Mouse (Mus musculus) erythroblast, adult 5-6 weeks (primary cell): ENCODE results near the gene Gm49339. TPM values are rescaled to one million over a fixed set of nuclear protein-coding genes. Genes with fewer than 3 reads are reported as not detected.
"Not testable (repeated sequence)": the region's sequence is repeated elsewhere in the genome, so short reads cannot be mapped to it uniquely, and the experiment has no call there.

Experiments
- ATAC-seq: replicated peaks from 2 replicates; pipeline ENCODE4 v1.8.0; 2016; ENCODE audit warnings: moderate number of reproducible peaks, mild to moderate bottlenecking, moderate TSS enrichment, inconsistent platforms; ENCODE audit not compliant: poor library complexity, low FRiP score, severe bottlenecking
- total RNA-seq, 2 experiments: library from RNA; stranded (forward) in 1 of 2; stranded (reverse) in 1 of 2; fragments of 150-400 nt in 1 of 2; fragments of 200-764, 138-1000 nt in 1 of 2; gene quantifications; 2 replicates each; pipeline versions ENCODE4 v1.2.3 to v1.2.4; 2015 to 2017; ENCODE audit warnings: low replicate concordance in 2 of 2

Gene Gm49339
- total RNA-seq (2015; ENCODE audit: low replicate concordance) (not detected in 2 replicates), total RNA-seq (2017; ENCODE audit: low replicate concordance) (9.6 TPM in 1 of 2 replicates, not detected in the other)

- not testable (repeated sequence) for ATAC-seq
These were observed at the start of gene Gm49339, which contains the start of gene Lilr4b for GRCm38 (mm10) chr10:51480397-51480796. Gm49339 (plus strand) TSS chr10:51480612. Lilr4b (plus strand) TSS chr10:51480632.

- ATAC-seq, result no peak
These were observed 47.5 kb upstream of the Gm49339 start for GRCm38 (mm10) chr10:51432940-51433339.

GRCm38 (mm10) chr10:51435684-51436083 lies 44.7 kb upstream of the Gm49339 start:
- ATAC-seq, result no peak

- no peak for ATAC-seq
These were observed 28.8 kb upstream of the Gm49339 start for GRCm38 (mm10) chr10:51451610-51452009.

- no peak for ATAC-seq
These were observed 26.7 kb upstream of the Gm49339 start for GRCm38 (mm10) chr10:51453616-51454298.

GRCm38 (mm10) chr10:51454365-51454764 lies 26.0 kb upstream of the Gm49339 start:
- no peak for ATAC-seq

- no peak for ATAC-seq
These were observed 24.6 kb upstream of the Gm49339 start for GRCm38 (mm10) chr10:51455762-51456161.

GRCm38 (mm10) chr10:51456369-51456768 lies 24.0 kb upstream of the Gm49339 start:
- ATAC-seq, result no peak

- ATAC-seq, result not testable (repeated sequence)
These were observed 16.6 kb upstream of the Gm49339 start for GRCm38 (mm10) chr10:51463800-51464199.

GRCm38 (mm10) chr10:51490691-51491090 lies 10.3 kb downstream of the Gm49339 start, which contains the start of gene Lilrb4a:
Lilrb4a (plus strand) TSS chr10:51490956.
- ATAC-seq, result not testable (repeated sequence)

GRCm38 (mm10) chr10:51520021-51520420 lies 39.6 kb downstream of the Gm49339 start:
- no peak for ATAC-seq

- no peak for ATAC-seq
These were observed 41.0 kb downstream of the Gm49339 start for GRCm38 (mm10) chr10:51521453-51521852.

- no peak for ATAC-seq
These were observed 45.7 kb downstream of the Gm49339 start for GRCm38 (mm10) chr10:51526090-51526489.

- no peak for ATAC-seq
These were observed 46.2 kb downstream of the Gm49339 start for GRCm38 (mm10) chr10:51526633-51527032.

- ATAC-seq, result no peak
These were observed 48.5 kb downstream of the Gm49339 start for GRCm38 (mm10) chr10:51528840-51529434.

- ATAC-seq, result no peak
These were observed 49.1 kb downstream of the Gm49339 start for GRCm38 (mm10) chr10:51529497-51529896.

- ATAC-seq, result no peak
These were observed 50.4 kb downstream of the Gm49339 start for GRCm38 (mm10) chr10:51530813-51531212.
